Mouse (Mus musculus) large intestine, adult 2 months (tissue): ENCODE data around the gene Mad2l2. TPM values are rescaled to one million over a fixed set of nuclear protein-coding genes. Genes with fewer than 3 reads are reported as not detected.

Experiments
- polyA plus RNA-seq: library from polyadenylated mRNA; depleted of rRNA; stranded (reverse); fragments of >200 nt; gene quantifications from 2 replicates; pipeline ENCODE4 v1.2.3, GENCODE M21; 2012; rRNA removed

The Mad2l2 gene
- polyA plus RNA-seq, 1 experiment = 21.5 TPM

Other genes with a start within 250 kb of the Mad2l2 start
- gene Mfn2, start 225.7 kb upstream of the Mad2l2 start, polyA plus RNA-seq = 51.7 and 75.1 TPM in 2 replicates
- gene Plod1, start 193.6 kb upstream of the Mad2l2 start, polyA plus RNA-seq = 15.5 and 18.3 TPM in 2 replicates
- gene 2510039O18Rik, start 189.5 kb upstream of the Mad2l2 start, polyA plus RNA-seq = 83.1 and 111 TPM in 2 replicates
- gene Nppb, start 144.6 kb upstream of the Mad2l2 start, polyA plus RNA-seq = not detected in 2 replicates
- 0.22 TPM in 1 of 2 replicates, not detected in the other for gene Nppa, start 129.7 kb upstream of the Mad2l2 start, polyA plus RNA-seq
- gene Clcn6, start 91.6 kb upstream of the Mad2l2 start, polyA plus RNA-seq = 2.4 and 3.2 TPM in 2 replicates
- 7.2 and 12.1 TPM in 2 replicates for gene Mthfr, start 91.3 kb upstream of the Mad2l2 start, polyA plus RNA-seq
- gene Agtrap, start 42.4 kb upstream of the Mad2l2 start, polyA plus RNA-seq = 13.3 and 15.4 TPM in 2 replicates
- 0.26 and 0.32 TPM in 2 replicates for gene Draxin, start 314 bp downstream of the Mad2l2 start, polyA plus RNA-seq
- gene Fbxo6, start 21.8 kb downstream of the Mad2l2 start, polyA plus RNA-seq = 45.2 and 50.5 TPM in 2 replicates
- 6.1 and 11.0 TPM in 2 replicates for gene Fbxo44, start 30.1 kb downstream of the Mad2l2 start, polyA plus RNA-seq
- 0.88 and 0.95 TPM in 2 replicates for gene Fbxo2, start 30.2 kb downstream of the Mad2l2 start, polyA plus RNA-seq
- 0.02 and 0.10 TPM in 2 replicates for gene Disp3, start 157.6 kb downstream of the Mad2l2 start, polyA plus RNA-seq